Mouse (Mus musculus): ENCODE data around the gene Bard1. TPM values are rescaled to one million over a fixed set of nuclear protein-coding genes. Genes with fewer than 3 reads are reported as not detected.
A peak's percentile ranks its signal among the peaks of the same experiment; 100 is the strongest.

Bard1 gene
- 3.2 and 3.6 TPM in 2 replicates for polyA plus RNA-seq (2015; fragmentation: Nextera tagmentation; extraction: Ambion mirVana)

DNA sequence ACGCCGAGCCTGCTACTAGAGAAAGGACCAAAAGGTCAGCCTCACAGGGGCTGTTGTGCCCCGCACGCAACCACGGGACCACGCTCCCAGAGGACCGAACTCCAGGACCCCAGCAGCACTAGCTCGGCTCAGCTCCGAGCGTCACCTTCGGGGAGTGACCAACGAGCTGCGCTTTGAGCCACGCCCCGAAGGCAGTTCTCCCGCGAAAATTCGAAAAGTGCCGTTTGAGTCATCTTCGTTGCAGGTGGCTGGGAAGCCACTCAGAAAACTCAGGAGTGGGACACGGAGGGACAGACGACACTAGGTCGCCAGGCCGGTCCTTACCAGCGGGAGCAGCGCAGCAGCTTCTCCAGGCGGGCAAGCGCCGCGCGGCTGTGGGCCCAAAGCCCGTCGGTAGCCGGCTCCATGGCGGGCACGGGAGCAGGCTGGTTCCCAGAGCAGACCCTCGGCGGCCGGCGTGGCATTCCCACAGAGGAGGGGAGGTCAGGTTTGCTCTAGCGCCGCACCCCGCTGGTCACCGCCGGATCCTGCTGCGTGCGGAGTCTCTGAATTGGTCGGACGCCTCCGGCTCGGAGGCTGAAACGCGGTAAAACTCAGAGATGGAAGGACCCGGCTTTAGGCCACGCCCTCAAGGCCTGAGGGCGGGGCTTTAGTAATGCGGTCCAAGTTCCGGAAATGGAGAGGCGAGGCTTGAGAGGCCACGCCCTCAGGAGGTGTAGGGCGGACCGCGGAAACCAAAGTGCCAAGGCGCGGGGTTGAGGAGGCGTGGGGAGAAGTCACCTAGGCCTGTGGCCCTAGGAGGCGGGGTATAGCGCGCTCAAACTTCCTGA is at the start of gene Bard1:
Bard1 (minus strand) TSS at position 803 of the 830 bp plus-strand sequence.
- Histone ChIP-seq H3K4me3 (replicated peaks) (peak within 1 kb of the TSS; percentile 89), H3K9ac (peak within 1 kb of the TSS; percentile 88), H3K36me3 (peaks cover 13% of the 10 kb centered on the region), H3K4me2 (peak within 1 kb of the TSS; percentile 76), H3K27me3 (no peaks in the 10 kb centered on the region), H3K4me1 (replicated peaks) (peaks cover 61% of the 10 kb centered on the region), H3K9me3 (replicated peaks) (no peaks in the 10 kb centered on the region), H3K27ac (peak within 1 kb of the TSS; percentile 93)
- DNase-seq (peak; percentile 98), ATAC-seq (ENCODE audit: low read depth) (peak; percentile 96)
- whole genome bisulfite sequencing (ENCODE audit: insufficient replicate concordance): under 1% methylated on average over 69 of the region's 69 CpGs

DNA sequence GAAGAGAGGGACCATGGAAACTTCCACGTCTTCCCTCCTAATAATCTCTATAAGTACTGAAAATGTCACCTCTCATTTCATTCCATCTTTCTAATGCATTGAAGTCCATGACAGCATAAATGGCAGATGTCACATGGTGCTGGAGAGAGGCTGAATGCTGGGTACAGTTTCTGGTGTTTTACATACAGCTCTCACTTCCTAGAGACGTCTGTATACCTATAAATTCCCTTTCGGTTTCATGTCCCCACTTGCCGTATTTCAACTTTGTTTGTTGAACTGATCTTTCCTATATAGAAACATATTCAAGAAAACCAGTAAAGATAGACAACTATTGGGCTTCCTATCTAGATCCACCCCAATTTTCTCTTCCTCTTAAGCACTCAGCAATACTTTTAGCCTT is 24.2 kb upstream of the Bard1 start:
- no peaks in the 10 kb centered on the region for H3K27me3 ChIP-seq
- H3K4me3 ChIP-seq (replicated peaks): no peak overlapping the region
- no peak overlapping the region for H3K9ac ChIP-seq
- no peak for ATAC-seq (ENCODE audit: low read depth)
- H3K27ac ChIP-seq: no peak overlapping the region
- H3K4me2 ChIP-seq: no peak overlapping the region
- no peak for DNase-seq
- WGBS (ENCODE audit: insufficient replicate concordance): 73% methylated on average over 4 of the region's 4 CpGs
- no peaks in the 10 kb centered on the region for H3K36me3 ChIP-seq
- H3K9me3 ChIP-seq (replicated peaks): no peaks in the 10 kb centered on the region
- H3K4me1 ChIP-seq (replicated peaks): no peaks in the 10 kb centered on the region

DNA sequence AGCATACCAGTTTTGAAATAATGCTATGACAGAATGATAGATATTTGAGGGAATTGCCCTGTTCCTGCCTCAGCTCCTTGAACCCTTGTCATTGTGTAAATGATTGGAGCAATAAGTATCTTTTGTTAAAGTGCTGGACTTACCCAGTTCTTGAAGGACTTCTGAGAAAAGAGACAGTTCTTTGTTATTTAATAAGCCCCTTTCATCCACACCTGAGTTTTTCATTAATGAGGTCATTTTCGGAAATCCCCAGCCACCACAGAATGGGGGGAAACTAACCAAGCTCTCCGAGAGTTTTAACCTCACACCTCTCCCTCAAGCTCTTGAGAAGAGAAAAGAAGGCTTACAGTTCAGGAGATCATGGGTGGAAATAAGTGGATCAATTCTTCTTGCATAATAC is 15.6 kb upstream of the Bard1 start:
- 65% methylated on average over 2 of the region's 2 CpGs for WGBS (ENCODE audit: insufficient replicate concordance)
- no peak for ATAC-seq (ENCODE audit: low read depth)

DNA sequence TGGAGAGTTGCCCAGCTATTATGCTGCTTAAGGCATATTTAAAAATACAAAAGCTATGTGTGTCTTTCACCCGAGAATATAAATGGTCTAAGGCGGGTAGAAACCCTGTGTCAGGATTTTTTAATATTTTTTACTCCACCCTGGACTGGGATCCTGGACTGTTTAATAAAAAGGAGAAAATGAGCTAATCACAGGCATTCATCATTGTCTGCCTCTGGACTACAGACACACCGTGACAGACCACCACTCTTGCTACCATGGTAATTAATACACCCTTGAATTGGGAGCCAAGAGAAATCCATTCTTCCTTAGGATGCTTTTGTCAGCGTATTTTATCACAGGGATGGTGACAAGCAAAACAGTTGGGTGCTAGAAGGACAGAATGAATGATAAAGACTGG is 14.3 kb upstream of the Bard1 start:
- DNase-seq: no peak
- no peak overlapping the region for H3K4me3 ChIP-seq (replicated peaks)
- H3K27ac ChIP-seq: no peak overlapping the region
- H3K9me3 ChIP-seq (replicated peaks): no peaks in the 10 kb centered on the region
- H3K27me3 ChIP-seq: no peaks in the 10 kb centered on the region
- H3K4me2 ChIP-seq: no peak overlapping the region
- WGBS (ENCODE audit: insufficient replicate concordance): 61% methylated on average over 4 of the region's 4 CpGs
- no peak overlapping the region for H3K9ac ChIP-seq
- no peaks in the 10 kb centered on the region for H3K36me3 ChIP-seq
- H3K4me1 ChIP-seq (replicated peaks): no peaks in the 10 kb centered on the region
- no peak for ATAC-seq (ENCODE audit: low read depth)

More for the DNA sequence above, 15.6 kb upstream of the Bard1 start:
- H3K27ac ChIP-seq: no peak overlapping the region
- H3K4me2 ChIP-seq: no peak overlapping the region
- H3K27me3 ChIP-seq: no peaks in the 10 kb centered on the region
- H3K9ac ChIP-seq: no peak overlapping the region
- no peaks in the 10 kb centered on the region for H3K36me3 ChIP-seq
- no peak overlapping the region for H3K4me3 ChIP-seq (replicated peaks)
- no peak for DNase-seq
- H3K9me3 ChIP-seq (replicated peaks): no peaks in the 10 kb centered on the region
- H3K4me1 ChIP-seq (replicated peaks): no peaks in the 10 kb centered on the region

DNA sequence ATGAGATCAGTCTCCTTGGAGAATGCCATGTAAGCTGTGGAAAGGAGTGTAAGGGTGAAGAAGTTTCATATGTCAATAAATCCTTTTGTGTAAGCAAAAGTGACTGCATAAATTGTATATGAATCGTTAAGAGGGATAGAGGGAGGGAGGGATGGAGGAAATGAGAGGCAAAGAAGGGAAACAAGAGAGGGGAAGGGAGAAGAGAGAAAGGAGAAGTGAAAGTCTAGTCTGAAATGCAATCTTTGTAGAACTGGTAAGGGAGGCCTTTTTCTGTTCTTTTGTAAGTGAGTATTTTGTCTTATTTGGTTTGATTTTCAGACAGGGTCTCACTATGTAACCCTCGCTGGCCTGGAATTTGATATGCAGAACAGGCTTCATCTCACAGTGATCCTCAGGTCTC is 12.8 kb upstream of the Bard1 start:
- Histone ChIP-seq H3K27me3 (no peaks in the 10 kb centered on the region), H3K27ac (no peak overlapping the region), H3K36me3 (no peaks in the 10 kb centered on the region), H3K4me2 (no peak overlapping the region), H3K4me1 (replicated peaks) (no peaks in the 10 kb centered on the region), H3K9ac (no peak overlapping the region), H3K4me3 (replicated peaks) (no peak overlapping the region), H3K9me3 (replicated peaks) (no peaks in the 10 kb centered on the region)
- DNase-seq: no peak
- 56% methylated on average over 2 of the region's 2 CpGs for WGBS (ENCODE audit: insufficient replicate concordance)
- ATAC-seq (ENCODE audit: low read depth): no peak

DNA sequence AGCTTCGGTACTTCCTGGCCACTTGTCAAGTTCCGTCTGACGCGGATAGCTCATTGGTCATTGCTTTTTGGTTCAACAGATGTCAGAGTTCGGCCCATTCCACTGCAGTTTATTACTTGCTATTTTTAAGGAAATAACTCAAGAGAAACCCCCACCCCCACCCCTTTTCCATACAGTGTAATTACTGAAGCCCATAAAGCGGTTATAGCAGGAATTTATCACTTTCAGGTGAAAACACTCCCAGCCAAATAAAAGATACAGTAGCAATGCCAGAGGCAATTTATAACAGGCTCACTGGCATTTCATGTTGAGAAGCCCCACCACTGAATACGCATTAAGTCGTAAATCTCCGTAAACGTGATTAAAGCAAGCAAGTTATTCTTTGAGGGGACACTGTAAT is 6.9 kb upstream of the Bard1 start:
- no peak overlapping the region for H3K4me2 ChIP-seq
- DNase-seq (no peak), ATAC-seq (ENCODE audit: low read depth) (no peak)
- H3K9ac ChIP-seq: no peak overlapping the region
- 77% methylated on average over 10 of the region's 10 CpGs for WGBS (ENCODE audit: insufficient replicate concordance)
- no peaks in the 10 kb centered on the region for H3K27me3 ChIP-seq
- peaks cover 15% of the 10 kb centered on the region for H3K4me1 ChIP-seq (replicated peaks)
- H3K4me3 ChIP-seq (replicated peaks): no peak overlapping the region
- H3K27ac ChIP-seq: no peak overlapping the region
- H3K36me3 ChIP-seq: no peaks in the 10 kb centered on the region
- no peaks in the 10 kb centered on the region for H3K9me3 ChIP-seq (replicated peaks)

DNA sequence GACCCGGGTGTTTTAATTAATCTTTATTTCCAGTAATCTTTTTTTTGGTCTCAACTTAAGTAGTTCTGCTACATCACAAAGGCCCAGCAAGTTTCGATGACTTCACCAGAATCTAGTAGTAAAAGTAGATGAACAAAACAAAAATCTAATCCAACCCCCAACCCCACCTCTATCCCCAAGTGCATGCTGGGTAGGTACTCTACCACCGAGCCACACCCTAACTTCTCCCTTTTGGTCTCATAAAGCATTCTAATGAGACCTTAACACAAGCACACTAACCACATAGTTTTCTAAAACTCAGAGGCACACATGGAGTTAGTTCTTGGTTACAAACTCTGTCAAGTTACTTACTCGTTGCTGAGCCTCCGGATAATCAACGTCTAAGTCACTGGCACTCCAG is 3.2 kb upstream of the Bard1 start:
- H3K27me3 ChIP-seq: no peaks in the 10 kb centered on the region
- no peaks in the 10 kb centered on the region for H3K36me3 ChIP-seq
- H3K4me1 ChIP-seq (replicated peaks): peaks cover 30% of the 10 kb centered on the region
- DNase-seq: no peak
- H3K9ac ChIP-seq: no peak overlapping the region
- H3K9me3 ChIP-seq (replicated peaks): no peaks in the 10 kb centered on the region
- peak overlapping the region; percentile 11; the same call in 1 of the 2 replicates for H3K4me2 ChIP-seq
- peak overlapping the region; percentile 55; the same call in 1 of the 2 replicates for H3K27ac ChIP-seq
- WGBS (ENCODE audit: insufficient replicate concordance): 73% methylated on average over 6 of the region's 6 CpGs
- H3K4me3 ChIP-seq (replicated peaks): no peak overlapping the region
- ATAC-seq (ENCODE audit: low read depth): no peak

DNA sequence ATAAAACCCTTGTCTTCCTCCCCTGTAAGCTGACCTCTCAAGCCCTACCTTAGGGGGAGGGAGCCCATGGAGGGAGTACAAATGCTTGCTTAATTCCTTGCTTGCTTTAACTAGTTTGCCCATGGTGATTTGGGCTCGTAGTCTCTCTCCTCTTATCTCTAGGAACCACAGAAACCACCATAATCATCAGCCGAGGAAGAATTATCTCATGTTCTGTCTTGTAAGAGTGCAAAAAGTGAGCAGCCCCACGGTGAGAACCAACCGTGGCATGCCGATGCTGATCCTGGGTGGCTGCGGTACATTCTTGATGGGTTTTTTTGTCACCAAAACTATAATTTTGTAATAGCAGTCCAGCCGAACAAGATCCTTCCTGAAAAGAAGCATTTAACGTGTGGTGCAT is 2.8 kb upstream of the Bard1 start:
- peak overlapping the region; percentile 55 for H3K27ac ChIP-seq

DNA sequence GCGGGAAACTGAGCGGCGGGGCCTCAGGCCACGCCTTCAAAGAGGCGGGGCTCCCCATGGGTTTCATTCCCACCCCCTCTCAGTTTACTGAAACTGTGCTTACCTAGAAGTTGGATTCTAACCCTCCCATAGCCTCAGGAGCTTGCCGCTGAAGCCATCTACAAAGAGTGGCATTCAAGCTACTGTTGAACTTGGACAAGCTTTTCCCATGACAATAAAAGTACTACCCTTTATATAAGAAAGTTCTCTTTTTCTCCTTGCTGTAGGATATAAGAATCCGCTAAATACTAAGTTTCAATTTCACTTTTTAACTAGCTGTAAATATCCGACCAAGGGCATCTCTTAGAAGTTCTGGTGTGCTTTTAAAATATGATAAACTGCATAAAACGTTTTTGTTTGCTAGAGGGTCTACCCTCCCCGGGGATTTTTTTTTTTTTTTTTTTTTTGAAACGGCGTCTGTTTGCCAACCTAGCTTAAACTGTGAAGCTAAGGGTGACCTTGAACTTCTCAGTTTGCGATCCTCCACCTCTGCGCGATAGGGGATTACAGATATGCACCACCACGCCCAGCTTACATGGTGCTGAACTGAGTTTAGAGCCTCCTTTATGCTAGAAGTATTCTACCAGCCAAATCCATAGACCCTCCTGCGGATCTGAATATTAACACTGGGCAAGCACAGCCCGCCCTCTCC is 373 bp upstream of the Bard1 start:
- 13% methylated on average over 18 of the region's 18 CpGs for WGBS (ENCODE audit: insufficient replicate concordance)
- H3K9me3 ChIP-seq (replicated peaks): no peaks in the 10 kb centered on the region
- peak overlapping the region; percentile 66 for H3K9ac ChIP-seq
- H3K4me1 ChIP-seq (replicated peaks): peaks cover 56% of the 10 kb centered on the region
- H3K36me3 ChIP-seq: peaks cover 13% of the 10 kb centered on the region
- peak overlapping the region; percentile 93 for H3K27ac ChIP-seq
- H3K4me3 ChIP-seq (replicated peaks): peak overlapping the region; percentile 89
- peak overlapping the region; percentile 76 for H3K4me2 ChIP-seq
- no peak for DNase-seq
- no peaks in the 10 kb centered on the region for H3K27me3 ChIP-seq
- ATAC-seq (ENCODE audit: low read depth): peak; percentile 51

More for the DNA sequence above, 2.8 kb upstream of the Bard1 start:
- DNase-seq (no peak), ATAC-seq (ENCODE audit: low read depth) (no peak)
- Histone ChIP-seq H3K9ac (0 out of 2 replicates have a peak overlapping the region, but pooled peaks have one; percentile 3), H3K4me3 (replicated peaks) (no peak overlapping the region), H3K27me3 (no peaks in the 10 kb centered on the region), H3K4me1 (replicated peaks) (peaks cover 34% of the 10 kb centered on the region), H3K36me3 (no peaks in the 10 kb centered on the region), H3K4me2 (peak overlapping the region; percentile 11; the same call in 1 of the 2 replicates), H3K9me3 (replicated peaks) (no peaks in the 10 kb centered on the region)
- 32% methylated on average over 8 of the region's 8 CpGs for WGBS (ENCODE audit: insufficient replicate concordance)

DNA sequence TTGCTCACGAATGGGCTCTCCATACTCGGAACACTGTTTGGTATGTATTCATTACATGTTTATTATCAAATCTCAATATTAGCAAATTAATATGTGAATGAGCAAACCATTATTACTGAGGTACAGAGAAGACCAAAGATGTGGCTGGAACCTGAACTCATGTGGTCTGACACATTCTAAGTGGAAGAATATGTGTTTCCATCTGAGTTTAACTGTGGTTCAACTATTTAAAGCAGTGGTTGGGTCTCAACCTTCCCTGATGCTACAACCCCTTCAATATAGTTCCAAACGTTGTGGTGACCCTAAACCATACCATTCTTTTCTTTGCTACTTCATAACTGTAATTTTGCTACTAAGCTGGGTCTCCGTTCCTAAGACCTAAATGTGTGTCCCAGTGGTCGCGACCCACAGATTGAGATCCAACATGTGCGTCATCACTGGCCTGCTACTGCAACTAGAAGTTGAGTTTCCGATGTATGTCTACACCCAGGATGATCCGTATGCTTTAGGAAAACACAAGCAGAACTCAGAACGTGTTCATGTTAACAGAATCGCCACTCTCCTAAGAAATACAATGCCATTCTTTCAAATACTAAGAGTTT is 1.5 kb downstream of the Bard1 start:
- H3K27ac ChIP-seq: peak overlapping the region; percentile 72
- H3K27me3 ChIP-seq: no peaks in the 10 kb centered on the region
- peaks cover 16% of the 10 kb centered on the region for H3K36me3 ChIP-seq
- WGBS (ENCODE audit: insufficient replicate concordance): 15% methylated on average over 11 of the region's 11 CpGs
- peak overlapping the region; percentile 76 for H3K4me2 ChIP-seq
- ATAC-seq (ENCODE audit: low read depth) (no peak), DNase-seq (no peak)
- peaks cover 70% of the 10 kb centered on the region for H3K4me1 ChIP-seq (replicated peaks)
- H3K9me3 ChIP-seq (replicated peaks): no peaks in the 10 kb centered on the region
- H3K4me3 ChIP-seq (replicated peaks): peak overlapping the region; percentile 89
- H3K9ac ChIP-seq: peak overlapping the region; percentile 74

Measured in liver, embryonic 13.5 days (tissue).